Mouse (Mus musculus): ENCODE data around the gene Mrgprd. TPM values are rescaled to one million over a fixed set of nuclear protein-coding genes. Genes with fewer than 3 reads are reported as not detected.
A peak's percentile ranks its signal among the peaks of the same experiment; 100 is the strongest.

The Mrgprd gene
- polyA plus RNA-seq (2016; fragmentation: Nextera tagmentation; extraction: Ambion mirVana) = not detected in 2 replicates

DNA sequence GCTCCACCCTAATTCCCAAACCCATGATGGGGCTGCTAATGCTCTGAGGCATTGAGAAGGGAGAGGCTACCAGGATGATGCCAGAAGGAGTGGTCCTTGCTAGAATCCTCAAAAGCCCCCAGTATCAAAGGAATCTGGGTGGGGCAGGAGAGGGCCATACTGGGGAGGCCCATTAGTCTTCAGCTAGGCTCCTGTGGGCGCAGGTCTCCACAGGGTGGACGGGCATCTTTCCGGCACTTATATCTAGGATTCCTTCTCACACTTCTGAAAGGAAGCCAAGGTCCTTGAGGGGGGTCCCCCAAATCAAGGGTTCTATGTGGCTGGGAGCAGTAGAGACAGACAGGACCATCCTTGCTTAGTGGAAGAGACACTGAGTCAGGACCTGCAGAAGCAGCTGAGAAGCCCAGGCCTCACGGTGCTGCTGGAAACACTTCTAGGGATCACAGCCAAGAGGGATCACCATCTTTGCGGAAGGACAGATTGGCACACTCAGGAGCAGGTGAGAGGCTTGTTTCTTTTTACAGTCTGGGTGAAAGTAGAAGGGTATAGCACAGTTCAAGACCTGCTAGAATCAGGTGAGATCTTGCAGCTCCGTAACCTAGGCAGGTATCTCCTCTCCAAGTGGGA lies at the start of gene Mrgprd:
Gene Mrgprd, plus strand, starts transcription at position 51 of the 627 bp plus-strand sequence.
- H3K9me3 ChIP-seq (replicated peaks) = no peaks in the 10 kb centered on the region
- no peak within 1 kb of the TSS for H3K27ac ChIP-seq (ENCODE audit: poor library complexity, severe bottlenecking)
- peaks cover 17% of the 10 kb centered on the region for H3K27me3 ChIP-seq (replicated peaks)
- H3K36me3 ChIP-seq = no peaks in the 10 kb centered on the region
- H3K4me3 ChIP-seq = no peak within 1 kb of the TSS
- no peak for ATAC-seq (ENCODE audit: insufficient number of reproducible peaks, low FRiP score)
- H3K4me2 ChIP-seq = no peak within 1 kb of the TSS
- H3K4me1 ChIP-seq (replicated peaks) = no peaks in the 10 kb centered on the region
- WGBS = 79% methylated on average over 6 of the region's 6 CpGs
- no peak within 1 kb of the TSS for H3K9ac ChIP-seq

DNA sequence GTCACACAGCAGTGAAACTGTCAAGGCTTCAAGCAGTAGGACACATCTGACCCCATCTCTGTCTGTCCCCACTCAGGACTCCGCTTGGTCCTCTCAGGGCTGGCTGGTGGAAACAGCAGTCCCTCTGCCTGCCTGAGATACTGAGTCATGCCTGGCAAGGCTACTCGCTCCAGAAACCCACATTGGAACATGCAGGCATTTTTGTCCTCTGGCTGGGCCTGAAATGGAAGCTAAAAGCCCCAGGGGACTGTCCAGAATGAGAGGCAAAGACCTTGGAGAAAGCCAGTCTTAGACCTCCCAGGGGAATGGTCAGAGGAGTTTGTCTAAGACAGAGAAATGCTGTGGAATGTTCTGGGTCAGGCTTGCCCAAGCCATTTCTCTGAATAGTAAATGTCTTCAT lies 48.6 kb upstream of the Mrgprd start:
- H3K4me1 ChIP-seq (replicated peaks) = peaks cover 23% of the 10 kb centered on the region
- no peak for ATAC-seq (ENCODE audit: insufficient number of reproducible peaks, low FRiP score)
- no peak overlapping the region for H3K27ac ChIP-seq (ENCODE audit: poor library complexity, severe bottlenecking)
- H3K4me2 ChIP-seq = no peak overlapping the region
- no peak overlapping the region for H3K4me3 ChIP-seq
- H3K27me3 ChIP-seq (replicated peaks) = no peaks in the 10 kb centered on the region
- peaks cover 70% of the 10 kb centered on the region for H3K36me3 ChIP-seq
- 73% methylated on average over 2 of the region's 2 CpGs for WGBS
- H3K9me3 ChIP-seq (replicated peaks) = no peaks in the 10 kb centered on the region
- H3K9ac ChIP-seq = no peak overlapping the region

DNA sequence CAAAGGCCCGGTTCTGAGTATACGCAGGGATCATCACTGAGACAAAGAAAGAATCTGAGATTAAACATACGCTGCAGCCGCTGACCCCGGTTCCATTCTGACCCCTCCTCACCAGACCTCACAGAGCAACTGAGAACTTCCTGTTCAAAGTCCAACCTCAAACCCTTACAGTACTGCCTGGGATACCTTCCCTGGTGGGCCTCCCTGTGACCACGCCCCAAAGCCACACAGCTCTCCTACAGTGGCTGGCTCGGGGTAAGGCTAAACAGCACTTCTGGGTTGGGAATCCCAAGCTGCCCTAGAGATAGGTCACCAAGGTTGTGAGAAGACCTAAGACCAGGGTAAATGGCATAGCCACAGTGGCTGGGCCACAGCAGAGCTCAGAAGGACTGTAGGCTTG lies 45.7 kb upstream of the Mrgprd start:
- Histone ChIP-seq H3K9me3 (replicated peaks) (no peaks in the 10 kb centered on the region; the same call in 1 of the 2 replicates), H3K9ac (no peak overlapping the region), H3K4me1 (replicated peaks) (peaks cover 22% of the 10 kb centered on the region), H3K4me2 (no peak overlapping the region), H3K27me3 (replicated peaks) (no peaks in the 10 kb centered on the region), H3K36me3 (peaks cover 85% of the 10 kb centered on the region), H3K27ac (ENCODE audit: poor library complexity, severe bottlenecking) (no peak overlapping the region), H3K4me3 (no peak overlapping the region)
- no peak for ATAC-seq (ENCODE audit: insufficient number of reproducible peaks, low FRiP score)
- 84% methylated on average over 7 of the region's 7 CpGs for WGBS

DNA sequence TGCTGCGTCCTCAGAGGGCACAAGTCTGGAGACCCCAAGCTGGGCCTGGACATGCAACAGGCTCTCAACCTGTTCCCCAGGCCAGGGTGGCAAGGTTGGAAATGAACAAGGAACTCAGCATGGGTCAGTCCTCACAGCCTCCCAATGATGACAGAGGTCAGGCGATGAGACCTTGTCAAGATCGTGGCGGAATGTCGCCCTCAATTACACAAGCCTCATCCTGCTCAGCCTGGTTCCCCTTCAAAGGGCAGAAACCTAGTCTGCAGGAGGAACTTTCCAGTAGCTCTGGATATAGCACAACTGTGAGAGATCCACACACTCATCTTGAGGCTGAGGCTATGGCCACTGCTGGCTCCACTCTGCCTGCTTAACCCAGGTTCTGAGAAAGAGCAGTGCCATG lies 43.7 kb upstream of the Mrgprd start:
- H3K27ac ChIP-seq (ENCODE audit: poor library complexity, severe bottlenecking) = no peak overlapping the region
- 0 out of 2 replicates have a peak, but pooled peaks cover 4% of the 10 kb centered on the region for H3K4me1 ChIP-seq (replicated peaks)
- peaks cover 95% of the 10 kb centered on the region for H3K36me3 ChIP-seq
- no peak for ATAC-seq (ENCODE audit: insufficient number of reproducible peaks, low FRiP score)
- WGBS = 79% methylated on average over 5 of the region's 5 CpGs
- H3K9ac ChIP-seq = no peak overlapping the region
- H3K4me3 ChIP-seq = no peak overlapping the region
- no peak overlapping the region for H3K4me2 ChIP-seq
- H3K27me3 ChIP-seq (replicated peaks) = no peaks in the 10 kb centered on the region
- no peaks in the 10 kb centered on the region; the same call in 1 of the 2 replicates for H3K9me3 ChIP-seq (replicated peaks)

DNA sequence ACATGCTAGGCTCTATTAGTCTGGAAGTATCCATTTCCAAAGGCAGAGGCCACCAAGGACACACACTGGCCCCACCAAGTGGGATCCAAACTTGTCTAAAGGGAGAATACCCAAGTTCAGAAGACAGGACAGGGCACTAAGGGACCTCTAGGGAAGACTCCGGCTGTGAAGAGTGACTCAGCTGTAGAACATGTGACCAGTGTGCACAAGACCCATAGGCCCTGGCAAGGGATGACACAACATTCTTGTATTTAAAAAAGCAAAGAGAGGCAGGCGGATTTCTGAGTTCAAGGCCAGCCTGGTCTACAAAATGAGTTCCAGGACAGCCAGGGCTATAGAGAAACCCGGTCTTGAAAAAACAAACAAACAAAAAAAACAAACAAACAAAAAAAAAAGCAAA lies 39.1 kb upstream of the Mrgprd start:
- 0 out of 2 replicates have a peak, but pooled peaks cover 2% of the 10 kb centered on the region for H3K4me1 ChIP-seq (replicated peaks)
- no peaks in the 10 kb centered on the region for H3K27me3 ChIP-seq (replicated peaks)
- ATAC-seq (ENCODE audit: insufficient number of reproducible peaks, low FRiP score) = no peak
- no peak overlapping the region for H3K9ac ChIP-seq
- H3K27ac ChIP-seq (ENCODE audit: poor library complexity, severe bottlenecking) = no peak overlapping the region
- H3K4me3 ChIP-seq = no peak overlapping the region
- H3K4me2 ChIP-seq = no peak overlapping the region
- H3K36me3 ChIP-seq = peaks cover 93% of the 10 kb centered on the region
- H3K9me3 ChIP-seq (replicated peaks) = no peaks in the 10 kb centered on the region; the same call in 1 of the 2 replicates
- 81% methylated on average over 3 of the region's 3 CpGs for WGBS

DNA sequence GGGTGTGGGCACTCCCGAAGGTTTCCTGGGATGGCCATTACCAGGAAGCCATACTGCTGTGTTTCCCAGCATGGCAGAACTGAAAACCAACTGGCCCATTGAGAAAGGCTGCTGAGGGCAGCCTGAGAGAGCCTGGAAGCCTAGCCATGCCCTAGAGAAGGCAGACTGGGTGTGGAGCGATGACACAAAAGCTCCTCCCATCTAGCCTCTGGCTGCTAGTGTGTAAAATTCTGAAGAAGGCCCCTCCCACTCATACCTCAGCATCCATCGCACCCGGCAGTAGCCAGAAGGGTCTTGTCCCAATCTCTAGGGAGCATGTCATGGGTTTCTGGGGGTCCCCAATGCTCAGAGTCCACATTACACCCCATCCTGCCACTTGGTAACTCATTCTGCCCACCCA lies 33.2 kb upstream of the Mrgprd start:
- peaks cover 37% of the 10 kb centered on the region for H3K36me3 ChIP-seq
- H3K27ac ChIP-seq (ENCODE audit: poor library complexity, severe bottlenecking) = no peak overlapping the region
- H3K9me3 ChIP-seq (replicated peaks) = no peaks in the 10 kb centered on the region
- no peak overlapping the region for H3K4me3 ChIP-seq
- peaks cover 16% of the 10 kb centered on the region for H3K4me1 ChIP-seq (replicated peaks)
- WGBS = 87% methylated on average over 4 of the region's 4 CpGs
- no peaks in the 10 kb centered on the region for H3K27me3 ChIP-seq (replicated peaks)
- no peak overlapping the region for H3K9ac ChIP-seq
- ATAC-seq (ENCODE audit: insufficient number of reproducible peaks, low FRiP score) = no peak
- H3K4me2 ChIP-seq = no peak overlapping the region

DNA sequence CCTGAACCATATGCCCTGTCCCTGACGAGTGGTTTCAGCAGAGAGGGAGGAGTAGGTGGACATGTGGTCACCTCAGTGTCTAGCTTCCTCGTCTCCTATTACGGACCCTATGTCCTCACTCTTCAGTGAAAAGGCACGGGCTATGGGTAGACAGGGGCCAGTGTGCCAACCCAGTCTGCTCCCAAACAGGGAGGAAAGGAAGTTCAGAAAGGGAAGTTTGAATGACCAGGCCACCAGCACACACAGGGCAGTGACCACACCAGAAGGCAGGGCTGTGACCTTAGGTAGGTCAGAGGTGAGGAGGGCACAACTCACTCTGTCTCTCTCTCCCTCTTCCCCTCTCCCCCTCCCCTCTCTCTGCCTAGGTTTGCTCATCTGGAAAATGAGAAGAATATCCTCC lies 31.6 kb upstream of the Mrgprd start:
- WGBS = 43% methylated on average over 4 of the region's 4 CpGs
- Histone ChIP-seq H3K27me3 (replicated peaks) (no peaks in the 10 kb centered on the region), H3K4me2 (peak overlapping the region; percentile 82), H3K4me3 (peak overlapping the region; percentile 63), H3K36me3 (peaks cover 22% of the 10 kb centered on the region), H3K9me3 (replicated peaks) (no peaks in the 10 kb centered on the region), H3K9ac (peak overlapping the region; percentile 78), H3K27ac (ENCODE audit: poor library complexity, severe bottlenecking) (no peak overlapping the region), H3K4me1 (replicated peaks) (peaks cover 16% of the 10 kb centered on the region)
- ATAC-seq (ENCODE audit: insufficient number of reproducible peaks, low FRiP score) = no peak

DNA sequence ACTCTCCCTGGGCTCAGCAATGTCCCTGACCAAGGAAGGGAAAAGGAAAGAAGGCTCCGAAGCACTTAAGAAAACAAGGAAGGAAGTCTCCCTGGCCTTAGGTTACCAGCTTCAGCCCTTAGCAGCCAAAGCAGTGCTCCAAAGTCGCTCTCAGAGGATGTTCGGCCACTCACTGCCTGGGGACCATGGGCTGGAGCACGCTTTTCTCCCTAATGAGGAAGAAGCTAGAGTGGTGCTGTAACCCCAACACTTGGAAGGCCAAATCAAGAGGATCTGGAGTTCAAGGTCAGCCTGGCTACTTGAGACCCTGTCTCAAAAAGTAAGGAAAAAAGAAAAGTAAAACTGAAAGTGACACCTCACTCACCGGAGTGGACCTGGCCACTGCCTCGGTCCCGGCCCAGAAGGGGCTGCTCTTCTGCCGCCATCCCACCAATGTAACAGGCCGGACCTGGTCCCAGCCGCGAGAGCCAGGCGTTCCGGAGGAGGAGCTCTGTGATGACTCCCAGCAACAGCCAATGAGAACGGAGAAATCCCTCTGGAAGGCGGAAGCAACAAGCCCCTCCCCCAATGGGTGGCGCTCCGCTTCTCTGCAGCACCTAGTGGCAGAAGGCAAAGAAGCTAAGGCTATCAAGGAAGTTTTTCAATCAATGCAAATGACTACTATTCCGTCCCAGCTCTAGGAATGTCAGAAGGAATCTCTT lies 31.0 kb upstream of the Mrgprd start, which contains the start of gene Tpcn2:
Gene Tpcn2, minus strand, starts transcription at position 525 of the 701 bp plus-strand sequence.
- peak; percentile 92 for ATAC-seq (ENCODE audit: insufficient number of reproducible peaks, low FRiP score)
- H3K27ac ChIP-seq (ENCODE audit: poor library complexity, severe bottlenecking) = peak within 1 kb of the TSS; percentile 7; the same call in 1 of the 2 replicates
- peak within 1 kb of the TSS; percentile 63 for H3K4me3 ChIP-seq
- no peaks in the 10 kb centered on the region for H3K9me3 ChIP-seq (replicated peaks)
- H3K4me1 ChIP-seq (replicated peaks) = peaks cover 16% of the 10 kb centered on the region
- no peaks in the 10 kb centered on the region for H3K27me3 ChIP-seq (replicated peaks)
- peak within 1 kb of the TSS; percentile 78 for H3K9ac ChIP-seq
- peaks cover 17% of the 10 kb centered on the region for H3K36me3 ChIP-seq
- 2% methylated on average over 18 of the region's 18 CpGs for WGBS
- H3K4me2 ChIP-seq = peak within 1 kb of the TSS; percentile 82

DNA sequence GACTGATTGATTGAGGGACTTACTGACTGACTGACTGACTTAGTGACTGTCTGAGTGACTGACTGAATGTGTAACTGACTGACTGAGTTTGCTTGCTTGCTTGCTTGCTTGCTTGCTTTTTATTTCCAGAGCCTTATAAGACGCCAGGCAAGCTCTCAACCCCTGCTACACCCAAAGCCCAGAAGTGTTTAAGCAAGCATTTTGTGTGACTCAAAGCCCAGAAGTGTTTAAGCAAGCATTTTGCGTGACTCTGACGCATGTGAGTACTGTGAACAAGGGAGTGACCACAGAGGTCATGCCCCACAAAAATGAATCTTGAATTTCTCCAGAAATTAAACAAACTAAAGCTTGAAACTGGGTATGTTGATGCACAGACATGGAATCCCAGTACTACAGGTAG lies 30.3 kb upstream of the Mrgprd start:
- H3K4me1 ChIP-seq (replicated peaks) = peaks cover 16% of the 10 kb centered on the region
- no peak for ATAC-seq (ENCODE audit: insufficient number of reproducible peaks, low FRiP score)
- H3K4me2 ChIP-seq = peak overlapping the region; percentile 82
- peak overlapping the region; percentile 63 for H3K4me3 ChIP-seq
- H3K9ac ChIP-seq = no peak overlapping the region
- no peaks in the 10 kb centered on the region for H3K9me3 ChIP-seq (replicated peaks)
- no peaks in the 10 kb centered on the region for H3K27me3 ChIP-seq (replicated peaks)
- 55% methylated on average over 3 of the region's 3 CpGs for WGBS
- no peak overlapping the region for H3K27ac ChIP-seq (ENCODE audit: poor library complexity, severe bottlenecking)
- peaks cover 10% of the 10 kb centered on the region for H3K36me3 ChIP-seq

DNA sequence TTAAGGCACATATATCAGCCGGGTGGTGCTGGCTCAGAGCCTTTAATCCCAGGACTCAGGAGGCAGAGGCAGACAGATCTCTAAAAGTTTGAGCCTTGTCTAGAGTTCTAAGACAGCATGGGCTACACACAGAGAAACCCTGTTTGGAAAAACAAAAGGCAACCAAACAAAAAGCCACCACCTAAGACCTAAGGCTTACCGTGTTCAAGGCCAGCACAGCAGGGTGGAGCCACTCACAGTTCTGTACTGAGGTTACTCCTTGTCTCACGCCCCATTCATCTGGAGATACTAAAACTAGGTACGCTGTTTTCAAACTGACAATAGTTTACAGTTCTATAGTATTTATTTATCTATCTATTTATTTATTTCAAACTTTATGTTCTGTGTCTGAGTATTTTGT lies 29.2 kb upstream of the Mrgprd start:
- Histone ChIP-seq H3K4me2 (no peak overlapping the region), H3K9me3 (replicated peaks) (no peaks in the 10 kb centered on the region)
- 81% methylated on average over 4 of the region's 4 CpGs for WGBS

DNA sequence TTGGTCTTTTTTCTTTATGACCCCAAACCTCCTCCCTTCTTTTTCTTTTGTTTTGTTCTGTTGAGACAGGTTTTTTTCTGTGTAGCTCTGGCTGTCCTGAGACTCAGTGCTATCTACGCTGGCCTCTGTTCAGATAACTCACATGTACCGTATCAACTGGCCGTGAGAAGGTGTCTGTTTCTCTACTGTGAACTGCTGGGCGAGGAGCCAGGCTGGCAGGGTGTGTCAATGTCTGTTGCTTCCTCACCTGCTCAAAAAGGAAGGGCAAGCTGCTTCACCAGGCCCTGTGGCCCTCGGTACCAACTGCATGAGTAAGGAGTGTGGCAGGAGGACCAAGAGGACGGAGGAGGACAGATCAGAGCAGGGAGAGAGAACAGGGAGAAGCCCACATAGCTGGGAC lies 27.2 kb upstream of the Mrgprd start:
- H3K27ac ChIP-seq (ENCODE audit: poor library complexity, severe bottlenecking) = no peak overlapping the region
- H3K9ac ChIP-seq = no peak overlapping the region
- H3K27me3 ChIP-seq (replicated peaks) = no peaks in the 10 kb centered on the region
- no peaks in the 10 kb centered on the region for H3K9me3 ChIP-seq (replicated peaks)
- no peak for ATAC-seq (ENCODE audit: insufficient number of reproducible peaks, low FRiP score)
- 42% methylated on average over 6 of the region's 6 CpGs for WGBS
- no peaks in the 10 kb centered on the region for H3K36me3 ChIP-seq
- no peak overlapping the region for H3K4me3 ChIP-seq
- H3K4me1 ChIP-seq (replicated peaks) = peaks cover 15% of the 10 kb centered on the region
- H3K4me2 ChIP-seq = no peak overlapping the region

More for the DNA sequence above, 29.2 kb upstream of the Mrgprd start:
- no peak for ATAC-seq (ENCODE audit: insufficient number of reproducible peaks, low FRiP score)
- no peak overlapping the region for H3K4me3 ChIP-seq
- H3K9ac ChIP-seq = no peak overlapping the region
- H3K27me3 ChIP-seq (replicated peaks) = no peaks in the 10 kb centered on the region
- peaks cover 16% of the 10 kb centered on the region for H3K4me1 ChIP-seq (replicated peaks)
- no peak overlapping the region for H3K27ac ChIP-seq (ENCODE audit: poor library complexity, severe bottlenecking)
- H3K36me3 ChIP-seq = no peaks in the 10 kb centered on the region
